ENCODE assay signal across 9 mouse cellular contexts in the genomic region with DNA sequence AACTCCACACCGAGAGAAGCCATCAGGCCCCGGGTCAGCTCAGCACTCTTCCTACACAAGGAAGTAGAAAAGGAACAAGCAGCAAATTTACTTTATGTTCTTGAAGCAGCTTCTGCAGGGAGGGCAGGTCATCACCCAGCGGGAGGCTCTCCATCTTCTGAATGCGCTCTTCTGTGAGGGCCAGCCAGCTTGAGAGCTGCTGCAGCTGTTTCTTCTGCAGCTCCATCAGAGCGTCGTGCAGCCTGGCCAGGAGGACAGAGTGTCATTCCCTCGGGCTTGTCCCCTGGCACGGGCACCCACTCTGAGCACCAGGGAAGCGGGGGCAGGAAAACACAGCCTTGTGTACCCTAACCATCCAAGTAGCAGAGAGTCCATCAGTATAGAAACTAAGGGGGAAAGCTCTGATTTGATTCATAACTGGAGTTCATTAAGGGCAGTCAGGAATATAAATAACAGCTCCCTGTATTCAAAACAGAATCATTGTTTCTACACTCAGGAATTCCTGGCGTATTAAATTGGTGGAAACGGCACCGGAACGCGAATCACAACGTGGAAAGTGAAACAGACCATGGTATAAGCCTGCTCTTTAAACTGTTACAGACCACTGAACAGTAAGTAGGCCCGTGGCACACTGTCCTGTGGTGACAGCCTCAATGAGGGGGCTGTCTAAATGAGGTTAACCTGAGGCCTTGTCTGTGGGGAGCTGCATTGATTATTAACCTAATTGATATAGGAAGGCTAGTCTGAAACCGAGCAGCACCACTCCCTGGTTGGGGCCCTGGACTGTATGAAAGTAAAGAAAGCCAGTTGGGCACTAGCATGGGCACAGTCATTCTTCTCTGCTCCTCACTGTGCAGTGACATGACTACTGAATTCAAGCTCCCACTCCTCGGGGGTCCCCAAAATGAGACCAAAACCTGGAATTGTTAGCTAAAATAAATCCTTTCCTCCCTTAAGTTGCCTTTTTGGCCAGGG.
DNase-seq lines count a peak whose midpoint lies in the region; ATAC-seq and TF ChIP-seq lines count a peak whose summit lies in the region.
"Had no signal": no experiment of that assay in that cellular context is flagged by ENCODE, and none has a peak within 500 bp of the region (broad histone marks: within the 10 kb centered on the region; RNA-seq: fewer than 3 reads in every experiment).

No protein-coding gene starts in this region.

- peak overlapping the region; percentile 23 for H3K4me3 ChIP-seq in gastrocnemius, adult 2 months
- no peak overlapping the region for H3K4me3 ChIP-seq in intestine, embryonic 15.5 days (replicated peaks)
- H3K4me3 ChIP-seq in lung, postnatal 0 days (ENCODE audit: low read depth, low read length): no peak overlapping the region
- H3K4me3 ChIP-seq: myocyte had no signal

- TF ChIP-seq EP300 in lung, postnatal 0 days (IDR thresholded peaks at IDR 0.05): no peak

- H3K4me2 ChIP-seq in intestine, embryonic 15.5 days (replicated peaks): peak overlapping the region; percentile 31; the same call in 1 of the 2 replicates
- peak overlapping the region; percentile 12 for H3K4me2 ChIP-seq in lung, postnatal 0 days (replicated peaks; ENCODE audit: low read depth, low read length)

- intact Hi-C loops in gastrocnemius, adult 2 months (cut with DNase I): loop anchor here (5.0 kb wide), 1 partner anchor 130 kb away; a partner anchor contains a TSS

- no peak for TF ChIP-seq CTCF in gastrocnemius, adult 2 months (IDR thresholded peaks at IDR 0.05)
- no peak for TF ChIP-seq CTCF in lung, postnatal 0 days (IDR thresholded peaks at IDR 0.05)

- ATAC-seq in intestine, embryonic 15.5 days: peak; percentile 72
- peak; percentile 48; the same call in 1 of the 2 replicates for ATAC-seq in lung, postnatal 0 days
- ATAC-seq in CD4-positive, CD25-positive, alpha-beta regulatory T cell, adult 4 months: no peak

- DNase-seq in gastrocnemius, adult 2 months: peak; percentile 38
- no peak for DNase-seq in gastrocnemius, adult 8-10 months (ENCODE audit: low spot score in 2 of 2)
- DNase-seq in embryo, embryonic 10.5 days (ENCODE audit: low spot score): peak; percentile 18
- DNase-seq in lung, postnatal 0 days (ENCODE audit: low spot score): peak; percentile 7
- no peak for DNase-seq in thymus, postnatal 4 days
- DNase-seq in frontal cortex, adult 2 months (ENCODE audit: extremely low spot score in 1 of 2, low spot score in 1 of 2): no peak

- no peaks in the 10 kb centered on the region for H3K27me3 ChIP-seq in intestine, embryonic 15.5 days (replicated peaks)
- H3K27me3 ChIP-seq in lung, postnatal 0 days (replicated peaks; ENCODE audit: insufficient read depth, low read length): no peaks in the 10 kb centered on the region

- WGBS in intestine, embryonic 15.5 days: 39% methylated on average over 18 of the region's 18 CpGs
- 53% methylated on average over 18 of the region's 18 CpGs for WGBS in lung, postnatal 0 days

- no peaks in the 10 kb centered on the region; the same call in 1 of the 2 replicates for H3K36me3 ChIP-seq in intestine, embryonic 15.5 days
- H3K36me3 ChIP-seq in lung, postnatal 0 days (ENCODE audit: insufficient read depth, low read length): peaks cover 7% of the 10 kb centered on the region; the same call in 1 of the 2 replicates

- H3K9me3 ChIP-seq in intestine, embryonic 15.5 days: no peaks in the 10 kb centered on the region
- H3K9me3 ChIP-seq in lung, postnatal 0 days (ENCODE audit: low read length): no peaks in the 10 kb centered on the region

- H3K27ac ChIP-seq in gastrocnemius, adult 2 months: peak overlapping the region; percentile 69
- H3K27ac ChIP-seq in intestine, embryonic 15.5 days: peak overlapping the region; percentile 60
- H3K27ac ChIP-seq in lung, postnatal 0 days (ENCODE audit: low read length): peak overlapping the region; percentile 20; the same call in 1 of the 2 replicates

- peaks cover 11% of the 10 kb centered on the region; the same call in 1 of the 2 replicates for H3K4me1 ChIP-seq in intestine, embryonic 15.5 days (replicated peaks)
- H3K4me1 ChIP-seq in lung, postnatal 0 days (ENCODE audit: insufficient read depth, low read depth, low read length): no peaks in the 10 kb centered on the region

- no peak overlapping the region for H3K9ac ChIP-seq in intestine, embryonic 15.5 days
- H3K9ac ChIP-seq in lung, postnatal 0 days (replicated peaks; ENCODE audit: low read depth): no peak overlapping the region

Comparison
In these comparisons a context has a peak if more than half of its experiments do, and no peak if none do; other contexts are left out.
1. DNase-seq: peak in gastrocnemius, adult 2 months (single experiment), embryo, embryonic 10.5 days (single experiment) and lung, postnatal 0 days (single experiment); none in gastrocnemius, adult 8-10 months (0 of 2), thymus, postnatal 4 days (single experiment) and frontal cortex, adult 2 months (0 of 2).
2. Peak in every context shown above with its lines, with median percentiles within 50 percentile points of each other: H3K27ac ChIP-seq.